Mouse (Mus musculus): ENCODE results near the gene Apaf1. TPM values are rescaled to one million over a fixed set of nuclear protein-coding genes. Genes with fewer than 3 reads are reported as not detected.

Gene Apaf1
- polyA plus RNA-seq, 1 experiment from 2014 or later = 31.6 TPM

DNA sequence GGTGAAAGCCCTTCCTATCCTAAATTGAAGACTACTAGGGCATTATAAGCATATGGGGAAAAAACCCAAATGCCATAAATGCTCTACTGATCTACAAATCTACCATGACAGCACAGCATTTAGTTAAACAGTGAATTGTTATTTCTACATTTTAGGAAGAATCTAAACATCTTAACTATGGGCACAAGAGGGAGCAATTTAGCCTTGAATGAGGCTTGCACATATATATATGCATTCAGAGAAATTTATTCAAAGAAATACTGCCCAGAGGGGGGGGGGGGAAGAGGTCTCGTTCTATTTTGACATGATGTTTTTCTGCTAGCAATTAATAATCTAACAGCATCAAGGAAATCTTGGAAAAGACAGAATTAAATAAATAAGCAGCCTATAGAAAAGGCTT, 10.8 kb downstream of the Apaf1 start:
- Histone ChIP-seq H3K4me3 (replicated peaks) (no peak overlapping the region), H3K9ac (no peak overlapping the region), H3K36me3 (replicated peaks) (peaks cover 35% of the 10 kb centered on the region), H3K9me3 (no peaks in the 10 kb centered on the region), H3K4me2 (no peak overlapping the region), H3K27ac (no peak overlapping the region), H3K27me3 (no peaks in the 10 kb centered on the region), H3K4me1 (no peaks in the 10 kb centered on the region)
- no peak for ATAC-seq (ENCODE audit: low FRiP score)
- WGBS = 64% methylated on average over 1 of the region's 1 CpGs

DNA sequence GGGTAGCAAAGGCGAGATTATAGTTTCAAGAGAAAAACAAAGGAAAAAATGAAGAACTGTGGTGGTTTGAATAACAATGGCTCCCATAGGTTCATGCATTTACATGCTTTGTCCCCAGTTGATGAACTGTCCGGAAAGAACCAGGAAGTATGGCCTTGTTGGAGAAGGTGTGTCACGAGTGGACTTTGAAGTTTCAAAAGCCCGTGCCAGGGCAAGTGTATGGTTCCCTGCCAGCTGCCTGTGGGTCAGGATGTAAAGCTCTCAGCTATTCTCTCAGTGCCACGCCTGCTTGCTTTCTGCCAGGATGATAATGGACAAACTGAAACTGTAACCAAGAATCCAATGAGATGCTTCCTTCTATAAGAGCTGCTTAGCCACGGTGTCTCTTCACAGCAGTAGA, 20.2 kb downstream of the Apaf1 start:
- no peak overlapping the region for H3K9ac ChIP-seq
- H3K27me3 ChIP-seq = no peaks in the 10 kb centered on the region
- H3K9me3 ChIP-seq = no peaks in the 10 kb centered on the region
- H3K4me3 ChIP-seq (replicated peaks) = no peak overlapping the region
- H3K4me1 ChIP-seq = no peaks in the 10 kb centered on the region
- WGBS = 90% methylated on average over 6 of the region's 6 CpGs
- no peak overlapping the region for H3K4me2 ChIP-seq
- ATAC-seq (ENCODE audit: low FRiP score) = no peak
- H3K27ac ChIP-seq = no peak overlapping the region
- H3K36me3 ChIP-seq (replicated peaks) = peaks cover 62% of the 10 kb centered on the region

- WGBS = 38% methylated on average over 5 of the region's 5 CpGs
- no peak for ATAC-seq (ENCODE audit: low FRiP score)
- peaks cover 50% of the 10 kb centered on the region for H3K36me3 ChIP-seq (replicated peaks)
These were observed 21.8 kb downstream of the Apaf1 start for GRCm38 (mm10) chr10:91060742-91061141.

DNA sequence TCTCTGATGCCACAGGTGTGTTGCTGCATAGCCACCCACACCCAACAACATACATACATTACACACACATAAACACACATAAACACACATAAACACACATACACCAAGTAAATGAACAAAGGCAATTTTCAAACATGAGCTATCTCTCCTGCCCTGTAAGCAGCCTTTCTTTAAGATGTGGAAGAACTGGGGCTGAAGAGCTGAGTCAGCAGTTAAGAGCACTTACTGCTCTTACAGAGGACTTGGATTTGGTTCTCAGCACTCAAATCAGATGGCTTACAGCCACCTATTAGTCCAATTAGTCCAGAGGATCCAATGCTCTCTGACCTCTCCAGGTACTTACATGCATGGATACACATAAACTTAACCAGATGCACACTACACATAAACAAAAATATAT, 29.8 kb downstream of the Apaf1 start:
- H3K4me3 ChIP-seq (replicated peaks) = no peak overlapping the region
- H3K27ac ChIP-seq = no peak overlapping the region
- no peaks in the 10 kb centered on the region for H3K27me3 ChIP-seq
- H3K9ac ChIP-seq = no peak overlapping the region
- ATAC-seq (ENCODE audit: low FRiP score) = no peak
- no peaks in the 10 kb centered on the region for H3K9me3 ChIP-seq
- no peak overlapping the region for H3K4me2 ChIP-seq
- H3K4me1 ChIP-seq = no peaks in the 10 kb centered on the region
- peaks cover 41% of the 10 kb centered on the region for H3K36me3 ChIP-seq (replicated peaks)

More at GRCm38 (mm10) chr10:91060742-91061141, 21.8 kb downstream of the Apaf1 start:
- Histone ChIP-seq H3K9me3 (no peaks in the 10 kb centered on the region), H3K4me3 (replicated peaks) (no peak overlapping the region), H3K4me2 (no peak overlapping the region), H3K9ac (no peak overlapping the region), H3K4me1 (no peaks in the 10 kb centered on the region), H3K27ac (no peak overlapping the region), H3K27me3 (no peaks in the 10 kb centered on the region)

GRCm38 (mm10) chr10:91051156-91051555, 31.4 kb downstream of the Apaf1 start:
- Histone ChIP-seq H3K36me3 (replicated peaks) (peaks cover 55% of the 10 kb centered on the region), H3K27ac (no peak overlapping the region), H3K9ac (no peak overlapping the region), H3K27me3 (no peaks in the 10 kb centered on the region), H3K4me3 (replicated peaks) (no peak overlapping the region), H3K4me1 (no peaks in the 10 kb centered on the region), H3K9me3 (no peaks in the 10 kb centered on the region), H3K4me2 (no peak overlapping the region)
- 89% methylated on average over 3 of the region's 3 CpGs for WGBS
- no peak for ATAC-seq (ENCODE audit: low FRiP score)

GRCm38 (mm10) chr10:91049696-91050095, 32.9 kb downstream of the Apaf1 start:
- no peak overlapping the region for H3K9ac ChIP-seq
- WGBS = 93% methylated on average over 4 of the region's 4 CpGs
- H3K36me3 ChIP-seq (replicated peaks) = peaks cover 50% of the 10 kb centered on the region
- no peaks in the 10 kb centered on the region for H3K27me3 ChIP-seq
- no peak overlapping the region for H3K4me3 ChIP-seq (replicated peaks)
- H3K9me3 ChIP-seq = no peaks in the 10 kb centered on the region
- no peaks in the 10 kb centered on the region for H3K4me1 ChIP-seq
- no peak overlapping the region for H3K27ac ChIP-seq
- no peak for ATAC-seq (ENCODE audit: low FRiP score)
- no peak overlapping the region for H3K4me2 ChIP-seq

GRCm38 (mm10) chr10:91033942-91034341, 48.6 kb downstream of the Apaf1 start:
- Histone ChIP-seq H3K4me3 (replicated peaks) (no peak overlapping the region), H3K4me1 (no peaks in the 10 kb centered on the region), H3K9ac (no peak overlapping the region), H3K36me3 (replicated peaks) (peaks cover 28% of the 10 kb centered on the region), H3K4me2 (no peak overlapping the region), H3K9me3 (no peaks in the 10 kb centered on the region), H3K27ac (no peak overlapping the region), H3K27me3 (no peaks in the 10 kb centered on the region)
- WGBS = 20% methylated on average over 8 of the region's 8 CpGs
- ATAC-seq (ENCODE audit: low FRiP score) = peak; percentile 53; the same call in 1 of the 2 replicates

DNA sequence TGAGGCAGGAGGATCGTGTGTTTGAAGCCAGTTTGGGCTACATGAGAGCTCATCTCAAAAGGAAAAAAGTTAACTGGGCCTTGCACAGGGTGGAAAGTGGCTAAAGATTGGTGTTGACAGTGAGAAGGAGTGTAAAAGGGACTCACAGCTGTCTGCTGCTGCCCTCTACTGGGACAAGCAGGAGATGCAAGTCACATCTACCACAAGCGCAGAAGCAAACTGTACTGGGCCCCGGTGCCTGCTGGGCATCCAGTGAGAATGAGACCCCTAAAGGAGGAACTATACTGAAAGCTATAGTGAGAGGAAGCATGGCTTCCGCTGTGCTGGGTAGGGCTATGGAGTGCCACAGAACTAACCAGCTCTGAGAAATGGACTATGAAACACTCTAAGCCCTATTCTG, 50.2 kb downstream of the Apaf1 start:
- no peak overlapping the region for H3K27ac ChIP-seq
- 24% methylated on average over 4 of the region's 4 CpGs for whole genome bisulfite sequencing
- ATAC-seq (ENCODE audit: low FRiP score) = peak; percentile 70
- no peaks in the 10 kb centered on the region for H3K4me1 ChIP-seq
- peaks cover 19% of the 10 kb centered on the region for H3K36me3 ChIP-seq (replicated peaks)
- H3K27me3 ChIP-seq = no peaks in the 10 kb centered on the region
- H3K4me2 ChIP-seq = no peak overlapping the region
- H3K9ac ChIP-seq = no peak overlapping the region
- no peaks in the 10 kb centered on the region for H3K9me3 ChIP-seq
- no peak overlapping the region for H3K4me3 ChIP-seq (replicated peaks)

DNA sequence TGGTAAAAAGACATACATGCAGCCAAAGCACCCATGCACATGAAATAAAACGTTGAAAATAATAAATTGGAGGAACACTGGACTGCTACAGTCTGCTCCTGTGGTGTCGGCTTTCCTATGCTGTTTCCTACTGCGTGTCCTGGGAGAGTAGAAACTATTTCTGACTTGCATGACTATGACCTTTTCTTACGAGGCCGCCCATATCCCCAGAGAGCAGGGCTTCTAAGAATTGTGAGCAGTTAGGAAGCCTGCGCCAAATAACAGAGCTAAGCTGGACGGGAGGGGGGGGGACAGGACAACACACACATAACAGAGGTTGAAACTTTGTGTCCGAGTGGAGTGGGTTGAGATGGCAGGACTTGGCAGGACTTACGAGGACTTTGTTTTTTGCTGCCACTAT, 51.4 kb downstream of the Apaf1 start:
- Histone ChIP-seq H3K9me3 (no peaks in the 10 kb centered on the region), H3K4me2 (no peak overlapping the region), H3K4me1 (no peaks in the 10 kb centered on the region), H3K36me3 (replicated peaks) (peaks cover 8% of the 10 kb centered on the region; the same call in 1 of the 2 replicates), H3K9ac (no peak overlapping the region), H3K27me3 (no peaks in the 10 kb centered on the region), H3K4me3 (replicated peaks) (no peak overlapping the region), H3K27ac (no peak overlapping the region)
- no peak for ATAC-seq (ENCODE audit: low FRiP score)
- WGBS = 89% methylated on average over 9 of the region's 9 CpGs

DNA sequence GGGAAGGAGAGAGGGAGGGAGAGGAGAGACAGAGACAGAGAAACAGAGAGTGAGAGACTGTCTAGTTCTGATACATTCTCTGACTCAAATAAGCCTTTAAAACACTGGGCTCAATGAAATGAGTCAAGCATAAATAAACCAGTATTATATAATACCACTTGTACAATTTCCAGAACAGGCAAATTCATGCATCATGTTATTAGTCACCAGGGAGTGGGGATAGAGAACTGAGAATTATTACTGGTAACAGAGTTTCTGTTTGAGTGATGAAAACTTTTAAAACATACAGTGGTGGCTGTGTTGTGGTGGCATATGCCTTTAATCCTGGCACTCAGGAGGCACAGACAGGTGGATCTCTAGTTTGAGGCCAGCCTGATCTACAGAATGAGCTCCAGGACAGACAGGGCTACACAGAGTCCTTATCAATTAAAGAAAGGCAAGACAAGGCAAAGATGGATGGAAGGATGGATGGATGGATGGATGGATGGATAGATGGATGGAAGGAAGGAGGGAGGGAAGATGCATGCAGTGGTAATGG, 53.5 kb downstream of the Apaf1 start:
- Histone ChIP-seq H3K9me3 (no peaks in the 10 kb centered on the region), H3K9ac (no peak overlapping the region), H3K36me3 (replicated peaks) (peaks cover 7% of the 10 kb centered on the region; the same call in 1 of the 2 replicates), H3K4me3 (replicated peaks) (no peak overlapping the region), H3K4me1 (no peaks in the 10 kb centered on the region), H3K27ac (no peak overlapping the region), H3K4me2 (no peak overlapping the region), H3K27me3 (no peaks in the 10 kb centered on the region)
- ATAC-seq (ENCODE audit: low FRiP score) = no peak

- Histone ChIP-seq H3K4me2 (no peak overlapping the region), H3K36me3 (replicated peaks) (peaks cover 7% of the 10 kb centered on the region; the same call in 1 of the 2 replicates), H3K9me3 (no peaks in the 10 kb centered on the region), H3K4me3 (replicated peaks) (no peak overlapping the region), H3K27ac (no peak overlapping the region), H3K27me3 (no peaks in the 10 kb centered on the region), H3K4me1 (no peaks in the 10 kb centered on the region), H3K9ac (no peak overlapping the region)
- 79% methylated on average over 5 of the region's 5 CpGs for WGBS
- ATAC-seq (ENCODE audit: low FRiP score) = no peak
These were observed 54.6 kb downstream of the Apaf1 start for GRCm38 (mm10) chr10:91027964-91028363.

- no peak overlapping the region for H3K9ac ChIP-seq
- H3K27me3 ChIP-seq = no peaks in the 10 kb centered on the region
- H3K4me1 ChIP-seq = no peaks in the 10 kb centered on the region
- peaks cover 7% of the 10 kb centered on the region; the same call in 1 of the 2 replicates for H3K36me3 ChIP-seq (replicated peaks)
- no peak for ATAC-seq (ENCODE audit: low FRiP score)
- H3K27ac ChIP-seq = no peak overlapping the region
- no peak overlapping the region for H3K4me2 ChIP-seq
- H3K4me3 ChIP-seq (replicated peaks) = no peak overlapping the region
- no peaks in the 10 kb centered on the region for H3K9me3 ChIP-seq
- WGBS = 94% methylated on average over 4 of the region's 4 CpGs
These were observed 55.1 kb downstream of the Apaf1 start for GRCm38 (mm10) chr10:91027468-91027867.

DNA sequence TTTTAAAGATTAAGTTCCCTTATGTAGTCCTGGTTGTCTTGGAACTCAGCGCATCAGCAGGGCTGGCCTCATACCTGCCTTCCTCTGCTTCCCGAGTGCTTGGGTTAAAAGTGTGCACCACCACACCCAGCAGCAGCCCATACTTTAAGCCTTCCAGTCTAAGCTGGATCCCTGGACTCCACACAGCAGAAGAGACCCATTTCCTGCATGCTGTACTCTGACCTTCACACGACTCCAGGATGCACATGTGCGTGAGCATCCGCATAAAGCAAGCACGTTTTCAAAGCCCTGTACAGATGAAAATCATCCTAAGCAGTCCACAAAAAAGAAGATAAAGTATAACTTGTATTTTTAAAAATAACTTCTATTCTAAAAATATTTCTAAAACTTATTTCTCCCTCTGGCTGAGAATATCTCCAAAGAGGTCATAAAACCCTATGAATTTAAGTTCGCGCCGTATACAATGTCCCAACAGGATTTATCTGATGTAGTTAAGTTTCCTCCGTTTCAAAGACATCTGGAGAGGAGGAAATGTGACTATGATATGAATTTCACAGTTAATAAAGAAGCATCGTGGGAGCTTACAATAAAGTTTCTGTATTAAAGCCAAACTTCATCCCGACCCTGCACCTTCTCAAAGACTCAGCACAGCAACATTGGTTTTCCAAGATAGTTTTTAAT, 76.6 kb downstream of the Apaf1 start:
- no peaks in the 10 kb centered on the region for H3K4me1 ChIP-seq
- peaks cover 16% of the 10 kb centered on the region for H3K36me3 ChIP-seq (replicated peaks)
- no peak overlapping the region for H3K27ac ChIP-seq
- H3K4me2 ChIP-seq = no peak overlapping the region
- H3K9ac ChIP-seq = no peak overlapping the region
- H3K4me3 ChIP-seq (replicated peaks) = no peak overlapping the region
- no peaks in the 10 kb centered on the region for H3K27me3 ChIP-seq
- no peaks in the 10 kb centered on the region for H3K9me3 ChIP-seq
- ATAC-seq (ENCODE audit: low FRiP score) = no peak
- 94% methylated on average over 12 of the region's 12 CpGs for WGBS
